Mouse (Mus musculus) heart, adult 18-20 months (tissue): Measurements from ENCODE around the gene Spin1. TPM values are rescaled to one million over a fixed set of nuclear protein-coding genes. Genes with fewer than 3 reads are reported as not detected.
"Not testable (repeated sequence)": the region's sequence is repeated elsewhere in the genome, so short reads cannot be mapped to it uniquely, and the experiment has no call there.

Experiments used
- DNase-seq, 2 experiments: peaks; one replicate each; pipeline ENCODE4 v3.0.0; 2021 to 2022; ENCODE audit warnings: mixed read lengths in 1 of 2
- total RNA-seq, 2 experiments: library from RNA; stranded (reverse); gene quantifications; 2 replicates each; pipeline ENCODE4 v1.2.3; 2021

Spin1 gene
- total RNA-seq, 2 experiments from 2014 or later = 32.9 to 38.2 TPM

DNA sequence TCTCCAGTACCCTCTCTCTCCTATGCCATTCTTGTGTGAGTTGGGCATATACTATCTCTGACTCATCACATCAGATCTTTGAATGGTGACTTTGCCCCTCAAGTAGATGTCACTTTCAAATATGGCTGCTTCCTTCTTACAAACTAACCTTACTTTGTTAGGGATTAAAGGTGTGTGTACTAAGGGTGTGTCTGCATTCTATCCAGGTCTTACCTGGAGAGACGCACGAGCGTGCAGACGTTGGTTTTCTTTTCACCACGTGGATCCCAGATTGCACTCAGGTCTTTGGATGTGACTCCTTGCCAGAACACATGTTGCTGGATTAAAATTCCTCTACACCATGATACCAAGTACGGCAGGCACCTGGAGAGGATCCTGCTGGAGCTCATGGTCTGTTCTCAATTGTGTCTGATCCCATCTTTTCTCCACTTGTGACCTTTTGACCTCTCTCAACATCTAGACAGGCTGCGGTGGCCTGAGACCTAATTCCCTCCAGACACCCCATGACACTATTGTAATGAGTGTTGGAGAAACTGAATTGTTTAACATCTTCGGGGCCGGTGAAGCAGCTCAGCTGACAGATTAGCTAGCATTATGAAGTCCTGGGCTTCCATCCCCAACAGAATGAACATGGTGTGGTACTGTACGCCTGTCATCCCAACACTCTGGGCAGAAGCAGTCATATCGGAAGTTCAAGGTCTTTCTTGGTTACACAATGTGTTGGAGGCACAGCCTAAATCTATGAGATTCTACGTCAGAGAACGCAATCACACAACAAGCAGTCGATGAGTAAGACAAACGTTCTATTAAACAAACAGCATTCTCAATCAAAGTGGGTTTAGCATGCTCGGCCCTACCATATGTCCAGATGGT is 6.1 kb upstream of the Spin1 start:
- no peak for DNase-seq

GRCm38 (mm10) chr13:51095196-51095715 is 5.4 kb upstream of the Spin1 start:
- no peak for DNase-seq

DNA sequence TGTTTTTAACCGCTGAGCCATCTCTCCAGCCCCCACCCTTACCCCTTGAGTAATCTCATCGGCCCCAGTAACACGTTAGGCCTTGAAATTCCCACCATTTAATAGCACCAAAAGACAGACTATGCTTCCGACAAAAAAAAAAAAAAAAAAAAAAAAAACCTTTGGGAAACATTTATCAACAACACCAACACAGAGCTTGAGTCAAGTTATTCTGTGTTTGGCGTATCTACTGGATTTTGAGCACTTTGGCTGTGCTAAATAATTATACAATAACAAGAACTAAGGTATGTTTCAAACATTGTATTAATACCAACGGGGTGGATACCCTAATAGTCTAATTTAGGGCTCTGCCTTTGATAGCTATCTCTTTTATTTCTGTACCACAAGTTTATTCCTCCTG is 4.0 kb upstream of the Spin1 start:
- no peak for DNase-seq

- peak in 1 of 2 experiments; percentile 19 for DNase-seq
Measured at GRCm38 (mm10) chr13:51099560-51100232, 984 bp upstream of the Spin1 start.

- peak; percentile 50 to 76 for DNase-seq
Measured at GRCm38 (mm10) chr13:51101016-51101776, 516 bp downstream of the Spin1 start.

DNA sequence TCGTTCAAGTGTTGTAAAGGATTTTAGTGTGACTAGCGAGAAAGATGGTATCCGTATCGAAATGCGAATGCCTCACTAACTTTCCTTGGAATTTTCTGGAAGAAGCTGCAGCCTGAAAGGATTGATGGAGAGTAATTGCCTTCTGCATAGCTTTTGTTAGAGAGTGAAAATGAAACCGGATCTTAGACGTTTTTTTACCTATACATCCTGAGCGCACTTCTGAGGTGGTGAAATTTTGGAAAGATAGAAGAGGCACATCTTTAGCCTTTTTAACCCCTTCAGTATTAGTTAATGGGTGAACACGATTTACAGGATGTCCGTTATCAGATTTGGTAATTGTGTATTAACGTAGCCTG is 1.1 kb downstream of the Spin1 start:
- no peak for DNase-seq

- DNase-seq = peak; percentile 24 to 48
Measured at GRCm38 (mm10) chr13:51103111-51103725, 2.5 kb downstream of the Spin1 start.

- no peak for DNase-seq
Measured at GRCm38 (mm10) chr13:51103861-51104650, 3.4 kb downstream of the Spin1 start.

- DNase-seq = no peak
Measured at GRCm38 (mm10) chr13:51105861-51106655, 5.4 kb downstream of the Spin1 start.

DNA sequence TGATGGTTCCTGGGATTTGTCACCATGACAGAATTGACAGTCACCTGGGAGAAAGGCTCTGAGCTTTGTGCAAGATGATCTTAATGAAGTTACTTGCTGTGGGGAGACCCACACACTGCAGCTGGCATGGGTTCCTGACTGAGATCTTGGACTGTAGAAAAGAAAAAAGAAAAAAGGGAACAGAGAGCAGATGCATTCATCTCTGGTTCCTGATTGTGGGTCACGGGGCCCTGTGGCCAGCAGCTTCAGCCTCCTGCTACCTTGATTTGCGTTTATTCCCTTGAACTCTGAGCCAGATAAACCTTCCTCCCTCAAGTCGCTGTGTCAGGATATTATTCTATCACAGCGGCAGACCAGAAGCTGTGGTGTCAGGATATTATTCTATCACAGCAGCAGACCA is 6.1 kb downstream of the Spin1 start:
- DNase-seq = peak in 1 of 2 experiments; percentile 33

DNA sequence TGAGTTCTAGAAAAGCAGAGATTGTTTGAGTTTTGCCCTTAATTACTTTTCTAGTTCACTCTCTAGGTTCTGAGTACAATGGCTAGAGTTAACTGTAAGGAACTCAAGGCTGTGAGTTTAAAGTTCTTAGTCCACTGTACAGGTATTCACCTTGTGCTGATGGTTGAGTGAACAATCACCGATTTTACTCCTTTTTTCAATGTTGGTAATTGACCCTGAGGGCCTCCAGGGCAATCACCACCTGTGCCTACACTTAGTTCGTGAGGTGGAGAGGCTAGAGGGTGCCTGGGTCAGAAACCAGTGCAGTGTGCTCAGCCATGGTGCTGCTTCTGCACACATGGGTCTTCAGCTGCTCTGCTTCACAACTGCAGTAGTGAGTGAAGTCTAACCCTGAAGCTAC is 8.8 kb downstream of the Spin1 start:
- no peak for DNase-seq

GRCm38 (mm10) chr13:51114398-51114797 is 13.7 kb downstream of the Spin1 start:
- not testable (repeated sequence) for DNase-seq

GRCm38 (mm10) chr13:51115762-51116161 is 15.1 kb downstream of the Spin1 start:
- no peak for DNase-seq

- no peak for DNase-seq
Measured at GRCm38 (mm10) chr13:51120734-51121133, 20.1 kb downstream of the Spin1 start.

- no peak for DNase-seq
Measured at GRCm38 (mm10) chr13:51121966-51122365, 21.3 kb downstream of the Spin1 start.

- DNase-seq = no peak
Measured at GRCm38 (mm10) chr13:51122771-51123170, 22.1 kb downstream of the Spin1 start.

DNA sequence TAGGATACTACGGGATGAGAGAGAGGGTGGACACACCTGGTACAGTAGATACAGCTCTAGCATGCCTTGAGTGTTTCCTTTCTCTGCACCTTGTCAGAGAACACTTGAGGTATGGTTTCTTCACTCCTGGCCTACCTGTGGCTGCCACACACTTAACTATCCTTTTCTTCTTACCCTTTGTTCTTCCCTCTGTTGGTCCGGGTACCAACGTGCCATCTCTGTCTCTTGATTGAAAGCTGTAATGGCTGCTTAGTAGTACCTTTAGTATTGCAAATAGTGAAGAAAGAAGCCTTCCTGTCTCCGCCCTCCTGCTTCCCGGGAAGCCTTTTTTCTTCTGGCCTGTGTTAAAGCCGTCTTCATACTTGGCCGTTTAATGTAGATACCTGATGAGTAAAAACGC is 24.7 kb downstream of the Spin1 start:
- DNase-seq = no peak

DNA sequence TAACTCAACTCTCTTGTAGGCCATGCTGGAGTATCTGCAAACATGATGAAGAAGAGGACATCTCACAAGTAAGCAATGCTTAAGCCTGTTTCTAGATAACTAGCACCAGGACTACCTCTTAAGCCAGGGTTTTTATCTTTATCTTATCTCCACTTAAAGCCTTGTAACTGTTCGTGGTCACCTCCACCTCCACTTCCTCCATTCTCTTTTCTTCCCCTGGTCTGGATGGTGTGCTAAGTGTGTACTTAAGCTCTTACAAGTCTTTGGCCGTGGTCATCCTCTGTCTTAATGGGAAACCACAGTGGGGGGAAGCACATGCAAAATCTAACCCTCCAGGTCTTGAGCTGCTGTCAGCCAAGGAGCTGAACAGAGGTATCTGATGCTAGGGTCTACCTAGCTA is 27.2 kb downstream of the Spin1 start:
- no peak for DNase-seq

- DNase-seq = no peak
Measured at GRCm38 (mm10) chr13:51128417-51128816, 27.7 kb downstream of the Spin1 start.

DNA sequence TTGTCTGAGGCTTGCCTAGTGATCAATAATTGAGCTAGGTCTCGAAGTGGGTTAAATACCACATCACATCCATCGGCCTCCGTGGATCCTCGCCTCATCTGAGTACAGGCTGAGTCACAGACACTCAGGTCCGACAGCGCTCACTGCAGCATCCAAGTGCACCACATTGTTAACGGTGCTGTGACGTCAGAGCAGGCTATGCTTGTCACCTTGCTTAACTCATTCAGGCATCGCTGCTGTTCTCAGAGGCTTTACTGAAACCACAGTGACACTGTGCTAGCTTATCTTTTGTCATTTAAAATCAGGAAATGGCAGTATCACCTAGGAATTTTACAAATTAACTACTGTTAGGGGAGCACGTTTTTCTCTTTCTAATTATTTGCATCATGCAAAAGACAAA is 30.5 kb downstream of the Spin1 start:
- no peak for DNase-seq
